Mouse (Mus musculus) midbrain, postnatal 0 days (tissue): ENCODE data around the gene Gm20388. TPM values are rescaled to one million over a fixed set of nuclear protein-coding genes. Genes with fewer than 3 reads are reported as not detected.

Experiments used
- ATAC-seq: fragments of 200-750 bp; cut with Nextera tagmentation; 2 replicates; pipeline ENCODE4 v1.8.0; 2017; ENCODE audit warnings: moderate number of reproducible peaks, mild to moderate bottlenecking, moderate TSS enrichment, moderate library complexity; ENCODE audit not compliant: low FRiP score
- DNase-seq: peaks from one replicate; pipeline ENCODE4 v3.0.0-alpha.2; 2015; ENCODE audit warnings: low spot score
- H3K27ac ChIP-seq: fragments of 300-500 bp; sonication (generic); 2 replicates; pipeline ENCODE4 v1.5.1; 2014; ENCODE audit warnings: low read depth, mild to moderate bottlenecking, low read length, mixed read lengths
- H3K27me3 ChIP-seq: fragments of 300-500 bp; sonication (generic); 2 replicates; pipeline ENCODE4 v1.6.1; 2014; ENCODE audit warnings: low read length, control low read depth, mixed read lengths; ENCODE audit not compliant: insufficient read depth
- H3K36me3 ChIP-seq: fragments of 300-500 bp; sonication (generic); 2 replicates; pipeline ENCODE4 v1.6.1; 2014; ENCODE audit warnings: low read length, control low read depth, mixed read lengths; ENCODE audit not compliant: insufficient read depth
- H3K4me1 ChIP-seq: fragments of 300-500 bp; sonication (generic); 2 replicates; pipeline ENCODE4 v1.6.1; 2014; ENCODE audit warnings: mild to moderate bottlenecking, control low read depth, antibody characterized with exemption, low read length, mixed read lengths; ENCODE audit not compliant: insufficient read depth
- H3K4me2 ChIP-seq: fragments of 300-500 bp; sonication (generic); 2 replicates; pipeline ENCODE4 v1.6.1; 2014; ENCODE audit warnings: low read depth, mild to moderate bottlenecking, low read length, mixed read lengths; ENCODE audit not compliant: poor library complexity, severe bottlenecking
- H3K4me3 ChIP-seq: fragments of 300-500 bp; sonication (generic); 2 replicates; pipeline ENCODE4 v1.5.1; 2014; ENCODE audit warnings: low read depth, mild to moderate bottlenecking, low read length, moderate library complexity
- H3K9ac ChIP-seq: fragments of 300-500 bp; sonication (generic); replicated peaks from 2 replicates; pipeline ENCODE4 v1.6.1; 2014; ENCODE audit warnings: mild to moderate bottlenecking, low read length, moderate library complexity, mixed read lengths; ENCODE audit not compliant: poor library complexity, severe bottlenecking
- H3K9me3 ChIP-seq: fragments of 300-500 bp; sonication (generic); 2 replicates; pipeline ENCODE4 v1.6.1; 2016; ENCODE audit warnings: low read length, control low read depth
- CTCF ChIP-seq: IDR thresholded peaks from 2 replicates; pipeline ENCODE4 v1.5.1; 2016; ENCODE audit warnings: antibody characterized with exemption, mild to moderate bottlenecking
- WGBS: fragments of 180-500 bp; shearing (Covaris S2); extraction: QIAGEN DNeasy Blood & Tissue Kit; methylation state at CpG from one replicate; pipeline ENCODE4 v1.1.7; 2014; 5-methylcytosine and 5-hydroxymethylcytosine counted together
- polyA plus RNA-seq: library from polyadenylated mRNA; unstranded; fragments of >200 nt; fragmentation: Nextera tagmentation; extraction: Ambion mirVana; gene quantifications from 2 replicates; pipeline ENCODE4 v1.2.1, GENCODE M21; 2015
- total RNA-seq: library from RNA; depleted of rRNA; stranded (reverse); fragments of >200 nt; gene quantifications from 2 replicates; pipeline ENCODE4 v1.2.3, GENCODE M21; 2014

The Gm20388 gene
- total and polyA plus RNA-seq, 2 experiments from 2014 or later, result 74.2 TPM; not detected in 1

GRCm38 (mm10) chr8:120335262-120336086 lies 424.8 kb downstream of the Gm20388 start:
- no peaks in the 10 kb centered on the region for H3K36me3 ChIP-seq
- DNase-seq (peak; percentile 57), ATAC-seq (peak; percentile 32; the same call in 1 of the 2 replicates)
- TF ChIP-seq CTCF, result no peak; the same call in 1 of the 2 replicates
- no peaks in the 10 kb centered on the region for H3K27me3 ChIP-seq
- H3K4me3 ChIP-seq, result no peak overlapping the region
- peak overlapping the region; percentile 51 for H3K27ac ChIP-seq
- H3K9me3 ChIP-seq, result no peaks in the 10 kb centered on the region
- WGBS, result 4% methylated on average over 17 of the region's 17 CpGs
- H3K9ac ChIP-seq, result 0 out of 2 replicates have a peak overlapping the region, but pooled peaks have one; percentile 29
- peaks cover 14% of the 10 kb centered on the region for H3K4me1 ChIP-seq
- H3K4me2 ChIP-seq, result peak overlapping the region; percentile 24

DNA sequence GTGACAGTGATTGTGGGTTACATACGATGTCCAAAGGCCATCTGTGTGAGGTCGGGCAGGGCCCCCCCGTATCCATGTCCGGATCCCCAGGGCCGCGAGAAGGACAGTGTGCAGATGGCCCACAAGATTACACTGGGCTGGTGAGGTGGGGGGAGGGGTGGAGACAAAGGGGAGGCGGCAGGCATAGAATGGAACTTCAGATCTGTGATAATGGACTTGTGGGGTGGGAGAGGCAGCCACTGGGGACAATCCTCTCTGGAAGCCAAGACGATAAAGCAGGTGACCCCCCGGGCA lies 425.4 kb downstream of the Gm20388 start:
- peak overlapping the region; percentile 51; the same call in 1 of the 2 replicates for H3K27ac ChIP-seq
- ATAC-seq (no peak), DNase-seq (no peak)
- H3K27me3 ChIP-seq, result no peaks in the 10 kb centered on the region
- 0 out of 2 replicates have a peak overlapping the region, but pooled peaks have one; percentile 24 for H3K9ac ChIP-seq
- no peak for TF ChIP-seq CTCF
- WGBS, result 5% methylated on average over 9 of the region's 9 CpGs
- peaks cover 14% of the 10 kb centered on the region for H3K4me1 ChIP-seq
- H3K36me3 ChIP-seq, result no peaks in the 10 kb centered on the region
- no peaks in the 10 kb centered on the region for H3K9me3 ChIP-seq
- peak overlapping the region; percentile 24 for H3K4me2 ChIP-seq
- H3K4me3 ChIP-seq, result no peak overlapping the region

- no peak for TF ChIP-seq CTCF
Measured at GRCm38 (mm10) chr8:120336909-120337555, 426.4 kb downstream of the Gm20388 start.

DNA sequence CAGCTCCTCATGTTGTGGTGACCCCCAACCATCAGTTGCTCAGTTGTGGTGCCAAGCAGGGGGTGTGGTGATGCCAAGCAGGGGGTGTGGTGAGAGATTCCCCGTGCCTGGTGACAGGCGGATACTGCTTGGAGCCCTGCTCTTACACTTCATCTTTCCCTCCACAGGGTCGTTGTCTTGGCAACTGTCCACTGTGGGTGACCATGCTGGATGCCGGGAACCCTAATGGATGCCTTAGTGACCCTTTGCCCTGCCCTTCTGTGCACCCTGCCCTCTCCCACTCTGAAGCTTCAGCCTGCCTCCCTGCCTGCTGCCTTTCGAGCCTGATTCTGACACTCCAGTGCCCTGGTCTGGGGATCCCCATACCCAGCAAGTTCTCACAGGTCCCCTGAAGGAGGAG lies 427.0 kb downstream of the Gm20388 start:
- Histone ChIP-seq H3K27me3 (no peaks in the 10 kb centered on the region), H3K4me3 (no peak overlapping the region), H3K4me1 (peaks cover 14% of the 10 kb centered on the region), H3K9ac (no peak overlapping the region), H3K4me2 (no peak overlapping the region), H3K36me3 (no peaks in the 10 kb centered on the region), H3K9me3 (no peaks in the 10 kb centered on the region), H3K27ac (no peak overlapping the region)
- DNase-seq (no peak), ATAC-seq (no peak)
- TF ChIP-seq CTCF, result no peak
- 41% methylated on average over 5 of the region's 5 CpGs for WGBS

More at GRCm38 (mm10) chr8:120336909-120337555, 426.4 kb downstream of the Gm20388 start:
- WGBS, result 51% methylated on average over 5 of the region's 5 CpGs
- Histone ChIP-seq H3K4me2 (no peak overlapping the region), H3K4me3 (no peak overlapping the region), H3K9ac (no peak overlapping the region), H3K27me3 (no peaks in the 10 kb centered on the region), H3K36me3 (no peaks in the 10 kb centered on the region), H3K27ac (no peak overlapping the region), H3K4me1 (peaks cover 14% of the 10 kb centered on the region), H3K9me3 (no peaks in the 10 kb centered on the region)
- DNase-seq (no peak), ATAC-seq (no peak)

GRCm38 (mm10) chr8:120338678-120339077 lies 428.0 kb downstream of the Gm20388 start:
- Histone ChIP-seq H3K4me3 (no peak overlapping the region), H3K36me3 (no peaks in the 10 kb centered on the region), H3K9me3 (no peaks in the 10 kb centered on the region), H3K4me1 (peaks cover 14% of the 10 kb centered on the region), H3K27me3 (no peaks in the 10 kb centered on the region), H3K27ac (no peak overlapping the region), H3K4me2 (no peak overlapping the region), H3K9ac (no peak overlapping the region)
- WGBS, result 93% methylated on average over 7 of the region's 7 CpGs
- TF ChIP-seq CTCF, result no peak
- ATAC-seq (no peak), DNase-seq (no peak)

DNA sequence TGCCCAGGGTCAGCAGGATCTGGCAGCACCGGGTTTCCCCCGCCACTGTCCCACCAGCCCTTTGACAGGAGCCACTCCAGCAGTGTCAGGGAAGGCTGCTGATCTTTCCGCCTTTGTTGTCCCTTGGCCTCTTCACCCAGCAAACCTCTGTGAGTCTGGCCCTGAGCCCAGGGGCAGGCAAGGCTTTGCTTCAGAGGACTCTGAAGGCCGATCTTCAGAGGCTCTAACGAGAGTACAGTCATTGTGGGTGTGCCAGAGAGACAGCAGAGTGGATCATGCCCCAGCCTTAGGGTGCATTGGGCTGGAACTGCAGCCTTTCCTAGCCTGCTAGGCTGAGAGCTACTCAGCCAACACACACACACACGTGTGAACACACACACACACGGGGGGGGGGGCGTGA lies 429.1 kb downstream of the Gm20388 start:
- Histone ChIP-seq H3K4me2 (no peak overlapping the region), H3K9ac (no peak overlapping the region), H3K9me3 (no peaks in the 10 kb centered on the region), H3K36me3 (no peaks in the 10 kb centered on the region), H3K4me3 (no peak overlapping the region), H3K27ac (no peak overlapping the region), H3K27me3 (no peaks in the 10 kb centered on the region), H3K4me1 (peaks cover 21% of the 10 kb centered on the region)
- TF ChIP-seq CTCF, result no peak
- ATAC-seq (no peak), DNase-seq (peak; percentile 55)
- WGBS, result 40% methylated on average over 7 of the region's 8 CpGs
